Mouse (Mus musculus) forebrain, embryonic 14.5 days (tissue): ENCODE data around the gene Adgrl1. TPM values are rescaled to one million over a fixed set of nuclear protein-coding genes. Genes with fewer than 3 reads are reported as not detected.
"Not testable (repeated sequence)": the region's sequence is repeated elsewhere in the genome, so short reads cannot be mapped to it uniquely, and the experiment has no call there.

Experiments used
- ATAC-seq: fragments of 200-750 bp; cut with Nextera tagmentation; 2 replicates; pipeline ENCODE4 v1.8.0; 2017; ENCODE audit warnings: mild to moderate bottlenecking, moderate library complexity
- DNase-seq: peaks from one replicate; pipeline ENCODE4 v3.0.0-alpha.2; 2015; ENCODE audit warnings: low spot score
- H3K27ac ChIP-seq: fragments of 300-500 bp; sonication (generic); 2 replicates; pipeline ENCODE4 v1.5.1; 2014; ENCODE audit warnings: low read depth, mild to moderate bottlenecking, control low read depth, low read length, moderate library complexity
- H3K27me3 ChIP-seq: fragments of 300-500 bp; sonication (generic); replicated peaks from 2 replicates; pipeline ENCODE4 v1.6.1; 2014; ENCODE audit warnings: low read length, control low read depth, mixed read lengths; ENCODE audit not compliant: control insufficient read depth, insufficient read depth
- H3K36me3 ChIP-seq: fragments of 300-500 bp; sonication (generic); 2 replicates; pipeline ENCODE4 v1.6.1; 2014; ENCODE audit warnings: low read length, control low read depth; ENCODE audit not compliant: control insufficient read depth, insufficient read depth
- H3K4me1 ChIP-seq: fragments of 300-500 bp; sonication (generic); 2 replicates; pipeline ENCODE4 v1.6.1; 2014; ENCODE audit warnings: antibody characterized with exemption, low read length, control low read depth; ENCODE audit not compliant: control insufficient read depth, insufficient read depth
- H3K4me2 ChIP-seq: fragments of 300-500 bp; sonication (generic); 2 replicates; pipeline ENCODE4 v1.6.1; 2014; ENCODE audit warnings: mild to moderate bottlenecking, control low read depth, low read length
- H3K4me3 ChIP-seq: fragments of 300-500 bp; sonication (generic); 2 replicates; pipeline ENCODE4 v1.5.1; 2014; ENCODE audit warnings: low read depth, low read length, control low read depth
- H3K9ac ChIP-seq: fragments of 300-500 bp; sonication (generic); 2 replicates; pipeline ENCODE4 v1.6.1; 2014; ENCODE audit warnings: mild to moderate bottlenecking, low read length, control low read depth, moderate library complexity
- H3K9me3 ChIP-seq: fragments of 300-500 bp; sonication (generic); replicated peaks from 2 replicates; pipeline ENCODE4 v1.6.1; 2016; ENCODE audit warnings: low read length, control low read depth, mixed read lengths; ENCODE audit not compliant: control insufficient read depth
- WGBS: fragments of 180-500 bp; shearing (Covaris S2); extraction: QIAGEN DNeasy Blood & Tissue Kit; methylation state at CpG from one replicate; pipeline ENCODE4 v1.1.7; 2014; 5-methylcytosine and 5-hydroxymethylcytosine counted together
- microRNA-seq: library from miRNA; unstranded; fragments of <30 nt; microRNA quantifications from one replicate; pipeline ENCODE4, GENCODE M21; 2016
- polyA plus RNA-seq: library from polyadenylated mRNA; unstranded; fragments of >200 nt; fragmentation: Nextera tagmentation; extraction: Ambion mirVana; gene quantifications from 2 replicates; pipeline ENCODE4 v1.2.1, GENCODE M21; 2014

The Adgrl1 gene
- polyA plus RNA-seq, 1 experiment from 2014 or later = 44.4 TPM

DNA sequence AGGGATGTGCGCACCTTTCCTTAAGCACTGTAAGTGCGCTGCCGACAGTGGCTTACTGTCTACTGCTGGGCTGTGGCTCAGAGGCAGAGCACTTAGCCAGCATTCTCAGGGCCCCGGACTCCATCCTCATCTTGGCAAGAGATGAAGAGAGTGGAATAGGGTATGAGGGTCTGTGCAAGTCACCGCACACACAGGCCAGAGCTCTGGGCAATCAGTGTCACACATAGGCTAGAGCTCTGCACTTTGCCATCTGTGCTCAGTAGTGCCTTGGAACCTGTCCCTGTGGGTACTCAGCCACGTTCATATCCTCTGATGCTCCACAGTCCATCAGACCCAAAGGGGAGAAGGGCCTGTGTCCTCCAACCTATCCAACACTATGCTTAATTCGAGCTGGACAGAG is 81.6 kb downstream of the Adgrl1 start:
- H3K36me3 ChIP-seq = peaks cover 61% of the 10 kb centered on the region
- no peaks in the 10 kb centered on the region for H3K9me3 ChIP-seq
- H3K4me1 ChIP-seq = peaks cover 7% of the 10 kb centered on the region; the same call in 1 of the 2 replicates
- DNase-seq = no peak
- 92% methylated on average over 7 of the region's 7 CpGs for WGBS
- no peak for ATAC-seq
- H3K9ac ChIP-seq = no peak overlapping the region
- no peak overlapping the region for H3K4me2 ChIP-seq
- H3K4me3 ChIP-seq = no peak overlapping the region
- no peaks in the 10 kb centered on the region for H3K27me3 ChIP-seq
- H3K27ac ChIP-seq = no peak overlapping the region

GRCm38 (mm10) chr8:83982449-83982848 is 82.5 kb downstream of the Adgrl1 start:
- H3K4me2 ChIP-seq = no peak overlapping the region
- no peak for ATAC-seq
- no peaks in the 10 kb centered on the region for H3K9me3 ChIP-seq
- peaks cover 2% of the 10 kb centered on the region; the same call in 1 of the 2 replicates for H3K4me1 ChIP-seq
- H3K27me3 ChIP-seq = no peaks in the 10 kb centered on the region
- peaks cover 70% of the 10 kb centered on the region for H3K36me3 ChIP-seq
- H3K9ac ChIP-seq = no peak overlapping the region
- DNase-seq = no peak
- 89% methylated on average over 4 of the region's 4 CpGs for WGBS
- H3K27ac ChIP-seq = no peak overlapping the region
- no peak overlapping the region for H3K4me3 ChIP-seq

GRCm38 (mm10) chr8:83983222-83983621 is 83.3 kb downstream of the Adgrl1 start:
- not testable (repeated sequence) for H3K4me2 ChIP-seq, H3K9ac ChIP-seq, H3K27me3 ChIP-seq, H3K27ac ChIP-seq, H3K9me3 ChIP-seq, H3K4me1 ChIP-seq, DNase-seq, H3K4me3 ChIP-seq, ATAC-seq
- WGBS = 99% methylated on average over 2 of the region's 2 CpGs
- peaks cover 77% of the 10 kb centered on the region for H3K36me3 ChIP-seq

DNA sequence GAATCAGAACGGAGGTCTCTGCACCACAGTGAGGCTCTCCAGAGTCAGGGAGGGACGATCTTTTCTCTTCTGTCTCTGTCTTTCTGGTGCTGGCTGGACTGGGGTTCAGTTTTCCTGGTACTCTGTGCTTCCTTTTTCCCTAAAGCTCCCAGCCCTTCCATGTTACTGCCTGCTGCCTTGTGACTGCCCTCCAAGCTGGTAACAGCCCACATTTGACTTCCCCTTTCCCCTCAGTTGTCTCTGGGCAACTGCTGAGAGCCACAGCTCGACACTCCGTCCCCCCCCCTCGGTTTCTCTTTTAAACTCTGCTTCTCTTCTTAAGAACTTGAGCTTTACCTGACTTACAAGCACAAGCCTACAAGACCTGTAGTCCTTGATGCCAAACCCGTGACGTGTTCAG is 89.3 kb downstream of the Adgrl1 start:
- Histone ChIP-seq H3K4me3 (no peak overlapping the region), H3K27me3 (no peaks in the 10 kb centered on the region), H3K4me2 (no peak overlapping the region), H3K27ac (no peak overlapping the region), H3K9me3 (no peaks in the 10 kb centered on the region), H3K36me3 (peaks cover 91% of the 10 kb centered on the region), H3K4me1 (no peaks in the 10 kb centered on the region), H3K9ac (no peak overlapping the region)
- ATAC-seq (no peak), DNase-seq (no peak)
- WGBS = 88% methylated on average over 7 of the region's 7 CpGs

DNA sequence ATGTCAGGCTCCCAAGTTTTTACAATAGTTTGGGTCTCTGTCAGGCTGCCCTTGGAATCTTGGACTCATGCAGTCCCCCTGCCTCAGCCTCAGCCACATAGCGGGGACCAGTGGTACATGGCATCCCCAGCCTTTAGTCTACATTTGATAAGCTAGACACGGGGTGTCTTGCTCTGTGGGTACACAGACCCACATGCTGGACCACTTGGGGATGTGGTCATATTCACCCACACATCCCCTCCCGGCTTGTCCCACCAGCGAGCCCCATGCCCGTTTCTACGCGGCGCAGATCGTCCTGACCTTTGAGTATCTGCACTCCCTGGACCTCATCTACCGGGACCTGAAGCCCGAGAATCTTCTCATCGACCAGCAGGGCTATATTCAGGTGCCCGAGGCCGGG is 90.3 kb downstream of the Adgrl1 start:
- Histone ChIP-seq H3K36me3 (peaks cover 83% of the 10 kb centered on the region), H3K27me3 (no peaks in the 10 kb centered on the region), H3K4me3 (no peak overlapping the region), H3K4me2 (no peak overlapping the region), H3K9me3 (no peaks in the 10 kb centered on the region), H3K4me1 (no peaks in the 10 kb centered on the region), H3K27ac (no peak overlapping the region), H3K9ac (no peak overlapping the region)
- DNase-seq (no peak), ATAC-seq (no peak)
- whole genome bisulfite sequencing = 92% methylated on average over 14 of the region's 14 CpGs

Small RNA genes lying within 50 kb of the gene (microRNA-seq; reads per million reads assigned to microRNA genes)
- gene Gm44330 = not detected
- gene Gm44450 = not detected

Other genes starting within 250 kb of the Adgrl1 start
- gene Gipc1, start 247.4 kb upstream of the Adgrl1 start, polyA plus RNA-seq = 108 and 122 TPM in 2 replicates
- 0.27 and 0.63 TPM in 2 replicates for gene Ptger1, start 233.4 kb upstream of the Adgrl1 start, polyA plus RNA-seq
- gene Pkn1, start 200.9 kb upstream of the Adgrl1 start, polyA plus RNA-seq = 20.9 and 21.9 TPM in 2 replicates
- 120 and 133 TPM in 2 replicates for gene Ddx39, start 184.9 kb upstream of the Adgrl1 start, polyA plus RNA-seq
- gene Adgre5, start 158.8 kb upstream of the Adgrl1 start, polyA plus RNA-seq = 9.3 and 12.4 TPM in 2 replicates
- 0.61 and 0.93 TPM in 2 replicates for gene Gm10644, start 55.1 kb downstream of the Adgrl1 start, polyA plus RNA-seq
- gene Asf1b, start 55.4 kb downstream of the Adgrl1 start, polyA plus RNA-seq = 23.8 and 31.6 TPM in 2 replicates
- 117 and 132 TPM in 2 replicates for gene Prkaca, start 72.9 kb downstream of the Adgrl1 start, polyA plus RNA-seq
- gene Samd1, start 97.6 kb downstream of the Adgrl1 start, polyA plus RNA-seq = 12.9 and 14.4 TPM in 2 replicates
- 0.77 and 1.3 TPM in 2 replicates for gene 1700067K01Rik, start 101.4 kb downstream of the Adgrl1 start, polyA plus RNA-seq
- gene 2210011C24Rik, start 112.1 kb downstream of the Adgrl1 start, polyA plus RNA-seq = not detected in 2 replicates
- gene Palm3, start 121.4 kb downstream of the Adgrl1 start, polyA plus RNA-seq = 0.33 and 0.53 TPM in 2 replicates
- gene Il27ra, start 142.5 kb downstream of the Adgrl1 start, polyA plus RNA-seq = 0.19 and 0.70 TPM in 2 replicates
- not detected in 2 replicates for gene Rln3, start 144.9 kb downstream of the Adgrl1 start, polyA plus RNA-seq
- gene Gm10643, start 165.0 kb downstream of the Adgrl1 start, polyA plus RNA-seq = 1.3 and 1.5 TPM in 2 replicates
- 6.8 and 8.7 TPM in 2 replicates for gene Rfx1, start 166.7 kb downstream of the Adgrl1 start, polyA plus RNA-seq
- gene Dcaf15, start 204.7 kb downstream of the Adgrl1 start, polyA plus RNA-seq = 15.8 and 17.8 TPM in 2 replicates
- 0.22 and 0.23 TPM in 2 replicates for gene Podnl1, start 225.9 kb downstream of the Adgrl1 start, polyA plus RNA-seq
- 14.7 and 21.7 TPM in 2 replicates for gene Cc2d1a, start 247.8 kb downstream of the Adgrl1 start, polyA plus RNA-seq
- gene 4930432K21Rik, start 247.9 kb downstream of the Adgrl1 start, polyA plus RNA-seq = 1.7 and 2.3 TPM in 2 replicates